Mouse (Mus musculus): ENCODE measurements around the gene Srarp. TPM values are rescaled to one million over a fixed set of nuclear protein-coding genes. Genes with fewer than 3 reads are reported as not detected.

Srarp gene
- polyA plus RNA-seq, 1 experiment from 2014 or later, result not detected

DNA sequence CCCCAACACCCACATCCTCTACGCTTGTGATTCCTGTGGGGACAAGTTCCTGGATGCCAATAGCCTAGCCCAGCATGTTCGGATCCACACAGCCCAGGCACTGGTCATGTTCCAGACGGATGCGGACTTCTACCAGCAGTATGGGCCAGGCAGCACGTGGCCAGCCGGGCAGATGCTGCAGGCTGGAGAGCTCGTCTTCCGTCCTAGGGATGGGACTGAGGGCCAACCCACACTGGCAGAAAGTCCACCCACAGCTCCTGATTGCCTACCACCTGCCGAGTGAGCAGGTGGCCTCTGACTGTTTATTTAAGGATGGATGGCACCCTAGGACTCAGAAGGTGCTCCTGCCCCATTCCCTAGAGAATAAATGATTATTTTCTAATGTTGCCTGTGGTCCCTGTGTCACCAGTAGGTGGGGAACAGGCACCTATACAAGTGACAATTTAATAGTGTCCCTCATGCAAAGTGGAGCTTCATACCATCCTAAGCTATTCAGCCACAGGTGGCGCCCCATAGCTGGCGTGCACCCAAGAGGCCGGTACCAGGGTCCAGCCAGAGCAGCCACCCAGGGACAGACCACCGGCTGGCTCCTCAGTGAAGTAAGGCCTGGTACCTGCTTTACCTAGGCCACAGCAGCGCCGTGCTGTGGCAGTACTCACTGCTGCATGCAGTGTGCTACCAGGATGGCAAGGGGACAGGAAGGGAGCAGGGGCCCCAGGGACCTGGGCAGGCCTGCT is 31.1 kb upstream of the Srarp start:
- H3K9me3 ChIP-seq, result no peaks in the 10 kb centered on the region

DNA sequence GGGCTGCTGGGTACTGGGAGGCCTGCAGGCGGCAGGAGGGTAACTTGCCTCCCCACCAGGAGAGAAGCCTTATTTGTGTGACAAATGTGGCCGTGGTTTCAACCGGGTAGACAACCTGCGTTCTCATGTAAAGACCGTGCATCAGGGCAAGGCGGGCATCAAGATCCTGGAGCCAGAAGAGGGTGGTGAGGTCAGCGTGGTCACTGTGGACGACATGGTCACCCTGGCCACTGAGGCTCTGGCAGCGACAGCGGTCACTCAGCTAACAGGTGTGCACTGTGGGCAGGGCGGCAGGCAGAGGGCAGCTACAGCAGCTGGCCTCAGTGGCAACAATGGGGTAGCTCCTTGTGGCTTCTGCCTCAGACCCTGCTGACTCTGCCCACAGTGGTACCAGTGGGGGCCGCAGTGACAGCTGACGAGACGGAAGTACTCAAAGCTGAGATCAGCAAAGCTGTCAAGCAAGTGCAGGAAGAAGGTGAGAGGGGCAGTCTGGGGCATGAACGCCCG is 30.4 kb upstream of the Srarp start:
- peaks cover 96% of the 10 kb centered on the region for H3K36me3 ChIP-seq
- H3K4me2 ChIP-seq, result no peak overlapping the region
- H3K9me3 ChIP-seq, result no peaks in the 10 kb centered on the region
- H3K4me1 ChIP-seq (replicated peaks), result peaks cover 2% of the 10 kb centered on the region; the same call in 1 of the 2 replicates
- H3K4me3 ChIP-seq, result no peak overlapping the region
- no peaks in the 10 kb centered on the region for H3K27me3 ChIP-seq
- no peak overlapping the region for H3K9ac ChIP-seq
- 90% methylated on average over 16 of the region's 16 CpGs for WGBS
- H3K27ac ChIP-seq (replicated peaks), result no peak overlapping the region
- no peak for ATAC-seq (ENCODE audit: low read depth)

More for the DNA sequence above, 31.1 kb upstream of the Srarp start:
- WGBS, result 84% methylated on average over 15 of the region's 15 CpGs
- Histone ChIP-seq H3K27ac (replicated peaks) (no peak overlapping the region), H3K9ac (no peak overlapping the region), H3K27me3 (no peaks in the 10 kb centered on the region), H3K4me3 (no peak overlapping the region), H3K4me2 (no peak overlapping the region), H3K36me3 (peaks cover 99% of the 10 kb centered on the region), H3K4me1 (replicated peaks) (no peaks in the 10 kb centered on the region)
- no peak for ATAC-seq (ENCODE audit: low read depth)

DNA sequence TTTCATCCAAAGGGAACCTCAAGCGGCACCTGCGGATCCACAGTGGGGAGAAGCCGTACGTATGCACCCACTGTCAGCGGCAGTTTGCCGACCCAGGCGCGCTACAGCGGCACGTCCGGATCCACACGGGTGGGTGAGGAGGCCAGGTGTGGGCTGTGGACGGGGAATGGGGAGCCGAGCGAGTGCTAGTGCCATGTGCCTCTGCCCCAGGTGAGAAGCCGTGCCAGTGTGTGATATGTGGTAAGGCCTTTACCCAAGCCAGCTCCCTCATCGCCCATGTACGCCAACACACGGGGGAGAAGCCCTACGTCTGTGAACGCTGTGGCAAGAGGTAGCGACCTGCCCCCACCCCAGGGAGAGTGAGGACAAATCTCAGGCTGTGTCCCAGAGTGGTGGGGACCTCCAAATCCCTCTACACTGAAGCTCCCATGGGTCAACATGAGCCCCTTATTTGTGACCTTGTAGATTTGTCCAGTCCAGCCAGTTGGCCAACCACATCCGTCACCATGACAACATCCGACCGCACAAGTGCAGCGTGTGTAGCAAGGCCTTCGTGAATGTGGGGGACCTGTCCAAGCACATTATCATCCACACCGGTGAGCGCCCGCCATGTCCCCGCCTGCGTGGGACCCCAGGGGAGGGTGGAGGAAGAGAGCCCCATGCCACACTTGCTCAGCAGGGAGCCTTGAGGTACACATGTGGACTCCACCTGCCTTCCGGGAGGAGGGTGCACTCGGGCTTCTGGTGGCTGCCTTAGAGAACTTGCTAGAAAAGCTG is 29.8 kb upstream of the Srarp start:
- no peak overlapping the region for H3K4me3 ChIP-seq
- H3K4me1 ChIP-seq (replicated peaks), result peaks cover 9% of the 10 kb centered on the region
- ATAC-seq (ENCODE audit: low read depth), result no peak
- WGBS, result 89% methylated on average over 34 of the region's 34 CpGs
- H3K9me3 ChIP-seq, result no peaks in the 10 kb centered on the region
- no peak overlapping the region for H3K27ac ChIP-seq (replicated peaks)
- H3K9ac ChIP-seq, result no peak overlapping the region
- peaks cover 90% of the 10 kb centered on the region for H3K36me3 ChIP-seq
- no peaks in the 10 kb centered on the region for H3K27me3 ChIP-seq
- H3K4me2 ChIP-seq, result no peak overlapping the region

DNA sequence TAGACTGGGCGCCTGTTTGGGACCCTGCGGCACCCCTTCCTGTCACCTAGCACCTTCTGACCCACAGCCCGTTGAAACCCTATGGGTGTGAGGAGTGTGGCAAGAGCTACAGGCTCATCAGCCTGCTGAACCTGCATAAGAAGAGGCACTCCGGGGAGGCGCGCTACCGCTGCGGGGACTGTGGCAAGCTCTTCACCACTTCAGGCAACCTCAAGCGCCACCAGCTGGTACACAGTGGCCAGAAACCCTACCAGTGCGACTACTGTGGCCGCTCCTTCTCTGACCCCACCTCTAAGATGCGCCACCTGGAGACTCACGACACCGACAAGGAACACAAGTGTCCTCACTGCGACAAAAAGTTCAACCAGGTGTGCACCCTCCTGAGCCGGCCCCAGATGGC is 28.8 kb upstream of the Srarp start:
- H3K4me1 ChIP-seq (replicated peaks), result peaks cover 14% of the 10 kb centered on the region
- H3K4me3 ChIP-seq, result no peak overlapping the region
- no peak for ATAC-seq (ENCODE audit: low read depth)
- H3K9ac ChIP-seq, result no peak overlapping the region
- no peaks in the 10 kb centered on the region for H3K9me3 ChIP-seq
- H3K27me3 ChIP-seq, result no peaks in the 10 kb centered on the region
- no peak overlapping the region for H3K4me2 ChIP-seq
- peaks cover 90% of the 10 kb centered on the region for H3K36me3 ChIP-seq
- H3K27ac ChIP-seq (replicated peaks), result no peak overlapping the region
- 73% methylated on average over 16 of the region's 16 CpGs for WGBS

DNA sequence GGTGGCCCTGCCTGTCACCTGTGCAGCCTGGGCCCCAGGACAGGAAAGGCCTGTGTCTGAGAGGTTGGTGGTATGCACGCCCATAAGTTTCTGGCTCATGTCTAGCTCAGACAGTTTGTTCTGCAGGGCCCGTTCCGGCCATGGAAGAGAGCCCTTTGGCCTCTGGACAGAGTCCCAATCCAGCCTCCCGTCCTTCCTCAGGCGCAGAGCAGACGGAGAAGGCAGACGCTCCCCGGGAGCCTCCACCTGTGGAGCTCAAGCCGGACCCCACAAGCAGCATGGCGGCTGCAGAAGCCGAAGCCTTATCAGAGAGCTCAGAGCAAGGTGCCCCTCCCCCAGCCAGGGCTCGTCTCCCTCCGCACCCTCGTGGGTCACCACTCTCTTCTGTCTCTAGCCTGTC is 27.6 kb upstream of the Srarp start:
- Histone ChIP-seq H3K9ac (no peak overlapping the region), H3K27me3 (no peaks in the 10 kb centered on the region), H3K27ac (replicated peaks) (no peak overlapping the region), H3K9me3 (no peaks in the 10 kb centered on the region), H3K4me2 (no peak overlapping the region), H3K36me3 (peaks cover 80% of the 10 kb centered on the region), H3K4me1 (replicated peaks) (peaks cover 20% of the 10 kb centered on the region), H3K4me3 (no peak overlapping the region)
- WGBS, result 89% methylated on average over 14 of the region's 14 CpGs
- no peak for ATAC-seq (ENCODE audit: low read depth)

GRCm38 (mm10) chr4:141461576-141461975 is 25.7 kb upstream of the Srarp start:
- H3K36me3 ChIP-seq, result peaks cover 63% of the 10 kb centered on the region
- no peak overlapping the region for H3K9ac ChIP-seq
- no peaks in the 10 kb centered on the region for H3K9me3 ChIP-seq
- no peak overlapping the region for H3K27ac ChIP-seq (replicated peaks)
- H3K27me3 ChIP-seq, result no peaks in the 10 kb centered on the region
- no peak for ATAC-seq (ENCODE audit: low read depth)
- no peak overlapping the region for H3K4me3 ChIP-seq
- no peak overlapping the region for H3K4me2 ChIP-seq
- WGBS, result 87% methylated on average over 12 of the region's 12 CpGs
- H3K4me1 ChIP-seq (replicated peaks), result peaks cover 28% of the 10 kb centered on the region

DNA sequence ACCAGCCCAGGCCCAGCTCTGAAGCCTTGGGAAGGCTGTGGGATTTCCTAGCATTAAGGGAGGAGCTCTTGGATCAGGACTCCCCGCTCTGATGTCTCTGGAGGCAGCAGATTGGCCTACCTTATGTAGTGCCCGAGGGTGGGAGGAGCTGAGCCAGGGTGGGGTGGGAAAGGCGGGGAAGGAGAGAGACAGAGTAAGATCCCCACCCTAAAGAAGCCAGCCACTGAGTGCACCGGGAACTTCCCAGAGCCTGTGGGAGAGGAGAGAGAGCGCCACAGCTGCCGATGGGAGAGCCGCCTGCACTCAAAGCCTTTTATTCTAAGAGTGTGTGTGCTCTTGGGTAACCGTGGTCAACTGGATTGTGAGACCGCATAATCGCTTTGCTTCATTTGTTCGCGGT is 25.2 kb upstream of the Srarp start:
- WGBS, result 41% methylated on average over 12 of the region's 12 CpGs
- peaks cover 60% of the 10 kb centered on the region for H3K36me3 ChIP-seq

GRCm38 (mm10) chr4:141460481-141460880 is 24.6 kb upstream of the Srarp start:
- no peak overlapping the region for H3K4me2 ChIP-seq
- peaks cover 36% of the 10 kb centered on the region for H3K4me1 ChIP-seq (replicated peaks)
- no peak for ATAC-seq (ENCODE audit: low read depth)
- peaks cover 58% of the 10 kb centered on the region for H3K36me3 ChIP-seq
- no peaks in the 10 kb centered on the region for H3K27me3 ChIP-seq
- no peak overlapping the region for H3K4me3 ChIP-seq
- 0 out of 2 replicates have a peak overlapping the region, but pooled peaks have one; percentile 26 for H3K9ac ChIP-seq
- WGBS, result 87% methylated on average over 4 of the region's 4 CpGs
- H3K27ac ChIP-seq (replicated peaks), result no peak overlapping the region
- no peaks in the 10 kb centered on the region for H3K9me3 ChIP-seq

More for the DNA sequence above, 25.2 kb upstream of the Srarp start:
- no peak overlapping the region for H3K4me3 ChIP-seq
- H3K9ac ChIP-seq, result 0 out of 2 replicates have a peak overlapping the region, but pooled peaks have one; percentile 34
- H3K9me3 ChIP-seq, result no peaks in the 10 kb centered on the region
- peaks cover 30% of the 10 kb centered on the region for H3K4me1 ChIP-seq (replicated peaks)
- H3K27me3 ChIP-seq, result no peaks in the 10 kb centered on the region
- no peak overlapping the region for H3K27ac ChIP-seq (replicated peaks)
- 0 out of 2 replicates have a peak, but pooled peaks have one; percentile 19 for ATAC-seq (ENCODE audit: low read depth)
- H3K4me2 ChIP-seq, result no peak overlapping the region

GRCm38 (mm10) chr4:141459766-141460165 is 23.9 kb upstream of the Srarp start:
- no peak for ATAC-seq (ENCODE audit: low read depth)
- Histone ChIP-seq H3K4me1 (replicated peaks) (peaks cover 43% of the 10 kb centered on the region), H3K27me3 (no peaks in the 10 kb centered on the region), H3K4me2 (no peak overlapping the region), H3K36me3 (peaks cover 51% of the 10 kb centered on the region), H3K27ac (replicated peaks) (no peak overlapping the region), H3K4me3 (no peak overlapping the region), H3K9ac (0 out of 2 replicates have a peak overlapping the region, but pooled peaks have one; percentile 9), H3K9me3 (no peaks in the 10 kb centered on the region)
- 94% methylated on average over 9 of the region's 9 CpGs for WGBS

GRCm38 (mm10) chr4:141458888-141459287 is 23.0 kb upstream of the Srarp start:
- Histone ChIP-seq H3K4me3 (no peak overlapping the region), H3K9ac (no peak overlapping the region), H3K27ac (replicated peaks) (no peak overlapping the region), H3K27me3 (no peaks in the 10 kb centered on the region), H3K4me2 (no peak overlapping the region), H3K4me1 (replicated peaks) (peaks cover 47% of the 10 kb centered on the region), H3K36me3 (peaks cover 42% of the 10 kb centered on the region), H3K9me3 (no peaks in the 10 kb centered on the region)
- WGBS, result 66% methylated on average over 3 of the region's 3 CpGs
- no peak for ATAC-seq (ENCODE audit: low read depth)

DNA sequence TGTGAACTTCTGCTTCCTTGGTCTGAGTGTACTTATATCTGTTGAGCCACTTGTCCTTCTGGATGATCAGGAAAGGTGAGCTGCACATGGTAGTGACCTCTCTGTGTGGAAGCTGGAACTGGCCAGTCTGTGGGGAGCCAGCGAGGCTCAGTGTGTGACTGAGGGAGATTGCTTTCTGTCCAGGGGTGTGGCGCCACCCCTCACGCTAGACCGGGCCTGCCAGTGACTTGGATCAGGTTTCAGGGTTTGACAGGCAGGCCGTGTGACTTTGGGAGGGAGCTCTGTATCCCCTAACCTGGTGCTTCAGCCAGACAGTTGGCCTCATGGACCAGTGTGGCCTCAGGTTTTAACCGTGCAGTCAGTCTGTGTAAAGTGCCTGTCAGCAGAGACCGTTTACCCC is 22.3 kb upstream of the Srarp start:
- H3K9ac ChIP-seq, result peak overlapping the region; percentile 41; the same call in 1 of the 2 replicates
- peaks cover 42% of the 10 kb centered on the region for H3K36me3 ChIP-seq
- H3K27ac ChIP-seq (replicated peaks), result no peak overlapping the region
- 9% methylated on average over 7 of the region's 7 CpGs for WGBS
- peaks cover 47% of the 10 kb centered on the region for H3K4me1 ChIP-seq (replicated peaks)
- H3K27me3 ChIP-seq, result no peaks in the 10 kb centered on the region
- no peak for ATAC-seq (ENCODE audit: low read depth)
- H3K4me3 ChIP-seq, result no peak overlapping the region
- H3K4me2 ChIP-seq, result no peak overlapping the region
- no peaks in the 10 kb centered on the region for H3K9me3 ChIP-seq

Data from neural tube, embryonic 13.5 days (tissue).